Mouse (Mus musculus): Measurements from ENCODE around the gene Fam160a1. TPM values are rescaled to one million over a fixed set of nuclear protein-coding genes. Genes with fewer than 3 reads are reported as not detected.

Gene Fam160a1
- polyA plus RNA-seq, 1 experiment from 2014 or later, result 8.9 TPM

DNA sequence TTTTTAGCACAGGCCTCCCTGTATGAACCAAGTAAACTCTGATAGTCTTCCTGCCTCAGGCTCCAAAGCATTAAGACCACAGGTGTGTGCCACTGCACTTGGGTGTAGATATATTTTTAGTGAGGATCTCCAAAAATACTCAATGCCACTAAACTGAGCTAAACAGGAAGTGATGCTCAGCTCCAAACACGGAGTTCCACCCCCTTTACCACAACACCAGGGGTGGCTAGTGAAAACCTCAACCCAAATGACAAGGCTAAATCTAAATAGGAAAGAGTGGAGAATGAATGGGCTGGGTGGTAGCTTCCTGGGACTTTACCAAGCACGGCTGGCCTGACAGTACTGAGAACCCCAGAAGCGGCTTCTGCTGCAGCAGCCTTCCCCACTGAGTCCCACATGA, 124.1 kb downstream of the Fam160a1 start:
- no peaks in the 10 kb centered on the region for H3K4me1 ChIP-seq (replicated peaks; ENCODE audit: control insufficient read depth, insufficient read depth)
- no peak for TF ChIP-seq CTCF (IDR thresholded peaks at IDR 0.05; ENCODE audit: low read depth)
- no peak for TF ChIP-seq EP300 (optimal IDR thresholded peaks at IDR 0.05)
- no peak for ATAC-seq (ENCODE audit: low FRiP score, low TSS enrichment)
- DNase-seq (ENCODE audit: low spot score), result no peak
- H3K4me3 ChIP-seq (ENCODE audit: low read depth, low read length), result no peak overlapping the region
- H3K9me3 ChIP-seq (ENCODE audit: control insufficient read depth, low read length), result no peaks in the 10 kb centered on the region
- no peak overlapping the region for H3K9ac ChIP-seq (ENCODE audit: low read length)
- H3K27me3 ChIP-seq (ENCODE audit: control insufficient read depth, insufficient read depth, low read length), result no peaks in the 10 kb centered on the region
- H3K4me2 ChIP-seq (replicated peaks; ENCODE audit: low read depth), result no peak overlapping the region
- H3K27ac ChIP-seq (replicated peaks), result no peak overlapping the region
- H3K36me3 ChIP-seq (ENCODE audit: control insufficient read depth, insufficient read depth, low read length), result no peaks in the 10 kb centered on the region
- WGBS, result 45% methylated on average over 3 of the region's 3 CpGs

DNA sequence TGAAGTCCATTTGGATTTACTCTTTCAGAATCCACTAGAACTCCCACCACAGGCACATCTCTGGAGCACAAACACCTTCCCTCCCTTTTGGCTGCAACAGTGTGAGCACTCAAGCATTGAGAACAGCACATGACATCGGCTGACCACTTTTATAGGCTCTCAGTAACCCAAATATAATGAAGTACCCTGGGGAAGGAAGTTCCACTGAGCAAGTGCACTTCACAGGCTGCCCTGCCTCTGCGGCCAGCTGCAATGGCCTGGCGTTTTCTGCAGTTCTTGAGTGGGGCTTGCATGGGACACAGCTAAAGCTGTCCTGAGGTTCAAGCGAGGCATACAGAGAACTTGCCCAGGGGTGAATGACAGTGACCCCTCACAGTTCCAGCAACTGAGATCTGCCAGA, 126.0 kb downstream of the Fam160a1 start:
- TF ChIP-seq CTCF (IDR thresholded peaks at IDR 0.05; ENCODE audit: low read depth) (no peak), EP300 (optimal IDR thresholded peaks at IDR 0.05) (no peak)
- ATAC-seq (ENCODE audit: low FRiP score, low TSS enrichment) (no peak), DNase-seq (ENCODE audit: low spot score) (no peak)
- no peaks in the 10 kb centered on the region for H3K27me3 ChIP-seq (ENCODE audit: control insufficient read depth, insufficient read depth, low read length)
- no peaks in the 10 kb centered on the region for H3K36me3 ChIP-seq (ENCODE audit: control insufficient read depth, insufficient read depth, low read length)
- H3K4me1 ChIP-seq (replicated peaks; ENCODE audit: control insufficient read depth, insufficient read depth), result no peaks in the 10 kb centered on the region
- no peak overlapping the region for H3K27ac ChIP-seq (replicated peaks)
- no peak overlapping the region for H3K4me2 ChIP-seq (replicated peaks; ENCODE audit: low read depth)
- H3K9me3 ChIP-seq (ENCODE audit: control insufficient read depth, low read length), result no peaks in the 10 kb centered on the region
- no peak overlapping the region for H3K4me3 ChIP-seq (ENCODE audit: low read depth, low read length)
- WGBS, result 82% methylated on average over 4 of the region's 4 CpGs
- no peak overlapping the region for H3K9ac ChIP-seq (ENCODE audit: low read length)

DNA sequence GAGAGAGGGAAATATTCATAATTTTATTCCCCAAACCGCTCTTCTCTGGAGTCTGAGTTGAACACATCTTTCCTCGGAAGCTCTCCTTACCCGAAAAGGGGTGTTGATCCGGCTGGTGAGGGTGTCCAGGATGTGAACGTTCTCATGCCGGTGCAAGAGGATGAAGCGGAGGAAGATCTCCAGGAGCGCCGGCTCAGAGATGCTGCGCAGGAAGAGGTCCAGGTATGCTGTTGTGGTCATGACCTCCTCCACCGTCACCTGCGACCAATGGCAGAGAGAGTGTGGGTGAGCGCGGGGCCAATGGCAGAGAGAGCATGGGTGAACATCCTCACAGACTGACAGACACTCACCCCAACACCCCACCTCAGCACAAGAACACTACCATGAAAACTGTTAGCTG, 128.8 kb downstream of the Fam160a1 start:
- DNase-seq (ENCODE audit: low spot score) (no peak), ATAC-seq (ENCODE audit: low FRiP score, low TSS enrichment) (no peak)
- no peak overlapping the region for H3K4me3 ChIP-seq (ENCODE audit: low read depth, low read length)
- H3K9ac ChIP-seq (ENCODE audit: low read length), result no peak overlapping the region
- H3K27me3 ChIP-seq (ENCODE audit: control insufficient read depth, insufficient read depth, low read length), result no peaks in the 10 kb centered on the region
- TF ChIP-seq CTCF (IDR thresholded peaks at IDR 0.05; ENCODE audit: low read depth), result no peak
- no peak for TF ChIP-seq EP300 (optimal IDR thresholded peaks at IDR 0.05)
- WGBS, result 91% methylated on average over 14 of the region's 14 CpGs
- H3K27ac ChIP-seq (replicated peaks), result no peak overlapping the region
- H3K9me3 ChIP-seq (ENCODE audit: control insufficient read depth, low read length), result no peaks in the 10 kb centered on the region
- no peak overlapping the region for H3K4me2 ChIP-seq (replicated peaks; ENCODE audit: low read depth)
- H3K36me3 ChIP-seq (ENCODE audit: control insufficient read depth, insufficient read depth, low read length), result no peaks in the 10 kb centered on the region
- H3K4me1 ChIP-seq (replicated peaks; ENCODE audit: control insufficient read depth, insufficient read depth), result no peaks in the 10 kb centered on the region

DNA sequence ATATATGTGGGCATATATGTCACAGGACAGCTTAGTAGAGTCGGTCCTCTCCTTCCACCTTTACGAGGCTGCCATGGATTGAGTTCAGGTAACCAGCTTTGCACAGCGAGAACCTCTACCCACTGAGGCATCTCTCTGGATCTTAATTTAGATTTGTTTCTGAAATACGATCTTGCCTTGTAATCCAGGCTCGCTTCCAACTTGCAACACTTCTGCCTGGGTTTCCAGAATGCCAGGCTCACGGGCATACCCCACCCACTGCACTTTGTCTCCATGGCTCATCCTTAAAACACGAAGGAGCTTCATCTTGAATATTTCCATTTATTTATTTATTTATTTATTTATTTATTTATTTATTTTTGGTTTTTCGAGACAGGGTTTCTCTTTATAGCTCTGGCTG, 131.8 kb downstream of the Fam160a1 start:
- no peak overlapping the region for H3K4me2 ChIP-seq (replicated peaks; ENCODE audit: low read depth)
- no peaks in the 10 kb centered on the region for H3K36me3 ChIP-seq (ENCODE audit: control insufficient read depth, insufficient read depth, low read length)
- no peak overlapping the region for H3K9ac ChIP-seq (ENCODE audit: low read length)
- DNase-seq (ENCODE audit: low spot score) (no peak), ATAC-seq (ENCODE audit: low FRiP score, low TSS enrichment) (no peak)
- no peaks in the 10 kb centered on the region for H3K9me3 ChIP-seq (ENCODE audit: control insufficient read depth, low read length)
- no peaks in the 10 kb centered on the region for H3K27me3 ChIP-seq (ENCODE audit: control insufficient read depth, insufficient read depth, low read length)
- WGBS, result 84% methylated on average over 8 of the region's 8 CpGs
- H3K27ac ChIP-seq (replicated peaks), result no peak overlapping the region
- TF ChIP-seq EP300 (optimal IDR thresholded peaks at IDR 0.05) (no peak), CTCF (IDR thresholded peaks at IDR 0.05; ENCODE audit: low read depth) (no peak)
- H3K4me3 ChIP-seq (ENCODE audit: low read depth, low read length), result no peak overlapping the region
- H3K4me1 ChIP-seq (replicated peaks; ENCODE audit: control insufficient read depth, insufficient read depth), result no peaks in the 10 kb centered on the region

DNA sequence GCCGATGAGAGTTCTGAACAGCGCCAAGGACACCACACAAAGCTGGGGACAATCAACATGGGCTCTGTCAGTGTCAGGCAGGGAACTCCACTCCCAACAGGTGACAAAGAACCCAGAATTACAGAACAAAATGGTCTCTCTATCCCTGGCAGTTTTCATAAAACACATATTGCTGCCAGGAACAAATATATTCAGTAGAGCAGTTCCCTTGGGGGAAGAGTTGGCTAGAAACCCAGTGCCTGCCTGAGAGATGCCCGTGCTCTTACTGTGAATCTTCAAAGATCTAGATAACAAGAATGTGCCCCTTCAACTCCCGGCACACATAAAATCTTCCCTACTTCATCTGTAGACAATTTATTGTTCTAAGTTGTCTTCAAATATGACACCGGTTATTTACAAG, 133.5 kb downstream of the Fam160a1 start:
- Histone ChIP-seq H3K9ac (ENCODE audit: low read length) (no peak overlapping the region), H3K27ac (replicated peaks) (no peak overlapping the region), H3K36me3 (ENCODE audit: control insufficient read depth, insufficient read depth, low read length) (no peaks in the 10 kb centered on the region), H3K4me2 (replicated peaks; ENCODE audit: low read depth) (no peak overlapping the region), H3K9me3 (ENCODE audit: control insufficient read depth, low read length) (no peaks in the 10 kb centered on the region), H3K27me3 (ENCODE audit: control insufficient read depth, insufficient read depth, low read length) (no peaks in the 10 kb centered on the region), H3K4me3 (ENCODE audit: low read depth, low read length) (no peak overlapping the region), H3K4me1 (replicated peaks; ENCODE audit: control insufficient read depth, insufficient read depth) (no peaks in the 10 kb centered on the region)
- DNase-seq (ENCODE audit: low spot score) (no peak), ATAC-seq (ENCODE audit: low FRiP score, low TSS enrichment) (no peak)
- TF ChIP-seq CTCF (IDR thresholded peaks at IDR 0.05; ENCODE audit: low read depth) (no peak), EP300 (optimal IDR thresholded peaks at IDR 0.05) (no peak)
- 82% methylated on average over 5 of the region's 5 CpGs for WGBS

DNA sequence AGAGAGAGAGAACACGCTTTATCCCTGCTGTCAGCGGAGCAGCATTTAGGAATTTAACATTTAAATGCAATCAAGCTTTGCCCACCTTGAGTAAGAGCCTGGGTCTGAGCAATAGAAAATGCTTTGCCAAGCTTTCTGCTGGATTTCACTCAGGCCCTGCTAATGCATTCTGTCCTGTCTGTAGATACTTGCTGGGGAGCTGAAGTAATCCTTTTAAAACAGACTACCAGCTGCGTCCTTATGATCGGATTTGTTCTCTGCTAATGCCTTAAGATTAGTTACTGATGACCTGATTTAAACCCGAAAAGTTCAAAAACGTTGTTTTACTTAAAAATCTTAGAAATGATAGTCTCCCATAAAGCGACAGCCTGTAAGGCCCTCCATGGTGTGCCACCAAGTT, 136.0 kb downstream of the Fam160a1 start:
- no peak for DNase-seq (ENCODE audit: low spot score)
- H3K27ac ChIP-seq (replicated peaks), result no peak overlapping the region
- H3K9me3 ChIP-seq (ENCODE audit: control insufficient read depth, low read length), result no peaks in the 10 kb centered on the region
- H3K4me1 ChIP-seq (replicated peaks; ENCODE audit: control insufficient read depth, insufficient read depth), result no peaks in the 10 kb centered on the region
- no peaks in the 10 kb centered on the region for H3K27me3 ChIP-seq (ENCODE audit: control insufficient read depth, insufficient read depth, low read length)
- no peaks in the 10 kb centered on the region for H3K36me3 ChIP-seq (ENCODE audit: control insufficient read depth, insufficient read depth, low read length)
- TF ChIP-seq CTCF (IDR thresholded peaks at IDR 0.05; ENCODE audit: low read depth), result no peak
- TF ChIP-seq EP300 (optimal IDR thresholded peaks at IDR 0.05), result no peak
- no peak overlapping the region for H3K4me2 ChIP-seq (replicated peaks; ENCODE audit: low read depth)
- ATAC-seq (ENCODE audit: low FRiP score, low TSS enrichment), result no peak
- 68% methylated on average over 7 of the region's 7 CpGs for WGBS
- H3K9ac ChIP-seq (ENCODE audit: low read length), result no peak overlapping the region
- H3K4me3 ChIP-seq (ENCODE audit: low read depth, low read length), result no peak overlapping the region
